8 mouse cellular contexts compared by ENCODE assay signal in the genomic region with DNA sequence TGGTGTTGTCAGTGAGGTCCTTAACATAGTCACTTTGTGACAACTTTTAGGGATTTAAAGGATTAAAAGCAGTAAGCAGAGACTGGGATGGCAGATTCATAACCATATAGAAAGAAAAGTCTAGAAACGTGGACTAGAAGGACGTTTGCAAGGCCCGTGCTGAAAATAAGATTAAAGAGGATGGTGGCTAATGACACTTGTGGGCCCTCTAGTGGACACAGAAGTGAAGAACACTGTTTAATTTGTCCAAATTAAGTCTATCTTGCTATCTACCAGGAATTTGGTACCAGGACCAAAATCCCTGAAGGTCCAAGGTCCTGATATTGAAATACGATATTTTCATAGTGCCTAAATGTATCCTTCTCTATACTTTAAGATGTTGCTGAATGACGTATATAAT. TPM values are rescaled to one million over a fixed set of nuclear protein-coding genes. Genes with fewer than 3 reads are reported as not detected.
A peak's percentile ranks its signal among the peaks of the same experiment; 100 is the strongest.
DNase-seq lines count a peak whose midpoint lies in the region; ATAC-seq and TF ChIP-seq lines count a peak whose summit lies in the region.

No protein-coding gene starts in this region.

- in situ Hi-C loops in Patski (cut with MboI; ENCODE audit: low pct_unique_long_range_greater_than_20kb): no loop called here

- no peak overlapping the region for H3K4me3 ChIP-seq in left cerebral cortex, adult 2 months
- no peak overlapping the region for H3K4me3 ChIP-seq in intestine, postnatal 0 days (ENCODE audit: low read depth, low read length)
- H3K4me3 ChIP-seq in midbrain, embryonic 12.5 days: no peak overlapping the region

- CTCF ChIA-PET in Patski (lab: Charles Lee): interaction anchor here (0.7 to 2.0 kb wide), 5 partner anchors 9 to 28 kb away, joined by 3 to 14 read pairs (median 3); no protein-coding TSS in a partner anchor

- H3K4me1 ChIP-seq in intestine, postnatal 0 days (replicated peaks; ENCODE audit: control insufficient read depth, insufficient read depth, low read length): 0 out of 2 replicates have a peak, but pooled peaks cover 7% of the 10 kb centered on the region
- peaks cover 19% of the 10 kb centered on the region for H3K4me1 ChIP-seq in midbrain, embryonic 12.5 days

- no peak for ATAC-seq in Patski
- ATAC-seq in erythroblast, adult 5-6 weeks (replicated peaks; ENCODE audit: low FRiP score, poor library complexity, severe bottlenecking): peak; percentile 61
- ATAC-seq in intestine, postnatal 0 days: no peak
- ATAC-seq in midbrain, embryonic 12.5 days (ENCODE audit: low FRiP score, low read depth): no peak

- TF ChIP-seq CTCF in left cerebral cortex, adult 2 months (IDR thresholded peaks at IDR 0.05): peak; percentile 84
- TF ChIP-seq CTCF in Patski (IDR thresholded peaks at IDR 0.05): peak; percentile 75
- peak; percentile 84 for TF ChIP-seq CTCF in intestine, postnatal 0 days (IDR thresholded peaks at IDR 0.05; ENCODE audit: low read depth)

- intact Hi-C loops in left cerebral cortex, adult 2 months (cut with DNase I): no loop called here
- intact Hi-C loops in left cerebral cortex, postnatal 36 days (cut with DNase I): no loop called here

- peak overlapping the region; percentile 33; the same call in 1 of the 2 replicates for H3K4me2 ChIP-seq in intestine, postnatal 0 days (replicated peaks; ENCODE audit: low read depth)
- peak overlapping the region; percentile 38 for H3K4me2 ChIP-seq in midbrain, embryonic 12.5 days (replicated peaks)

- no peak overlapping the region for H3K27ac ChIP-seq in left cerebral cortex, adult 2 months
- H3K27ac ChIP-seq in intestine, postnatal 0 days (ENCODE audit: low read depth, low read length): no peak overlapping the region
- no peak overlapping the region for H3K27ac ChIP-seq in midbrain, embryonic 12.5 days (replicated peaks)

- H3K27me3 ChIP-seq in Patski: no peaks in the 10 kb centered on the region
- H3K27me3 ChIP-seq in intestine, postnatal 0 days (replicated peaks; ENCODE audit: control insufficient read depth, insufficient read depth, low read length): no peaks in the 10 kb centered on the region
- 0 out of 2 replicates have a peak, but pooled peaks cover 2% of the 10 kb centered on the region for H3K27me3 ChIP-seq in midbrain, embryonic 12.5 days

- 4% methylated on average over 5 of the region's 5 CpGs for WGBS in intestine, postnatal 0 days
- WGBS in midbrain, embryonic 12.5 days: 4% methylated on average over 5 of the region's 5 CpGs

- H3K9ac ChIP-seq in intestine, postnatal 0 days (ENCODE audit: low read depth, low read length): no peak overlapping the region
- H3K9ac ChIP-seq in midbrain, embryonic 12.5 days (replicated peaks): peak overlapping the region; percentile 20; the same call in 1 of the 2 replicates

- H3K9me3 ChIP-seq in intestine, postnatal 0 days (ENCODE audit: control insufficient read depth): no peaks in the 10 kb centered on the region
- H3K9me3 ChIP-seq in midbrain, embryonic 12.5 days: no peaks in the 10 kb centered on the region

- no peak for DNase-seq in left cerebral cortex, adult 2 months (ENCODE audit: extremely low spot score in 1 of 2, low spot score in 2 of 2)
- no peak for DNase-seq in left cerebral cortex, postnatal 36 days (ENCODE audit: low spot score in 2 of 2)
- DNase-seq in Patski (ENCODE audit: low read depth, low spot score): no peak
- no peak for DNase-seq in right cerebral cortex, postnatal 25 days
- no peak for DNase-seq in gastrocnemius, postnatal 4 days (ENCODE audit: low spot score in 2 of 2)

- H3K36me3 ChIP-seq in intestine, postnatal 0 days (ENCODE audit: control insufficient read depth, insufficient read depth): no peaks in the 10 kb centered on the region
- H3K36me3 ChIP-seq in midbrain, embryonic 12.5 days: peaks cover 5% of the 10 kb centered on the region; the same call in 1 of the 2 replicates

- POLR2A ChIA-PET in Patski (lab: Charles Lee): no interaction called here

RNA-seq across cellular contexts. Expression of a gene that starts 2.4 kb away (rescaled TPM):
- 100 to 1,000 TPM; 156 to 177 TPM for total RNA-seq in left cerebral cortex, adult 2 months (2021)
- 100 to 1,000 TPM; 145 to 153 TPM for total RNA-seq in left cerebral cortex, postnatal 36 days (2021)
- 69.7 TPM for polyA plus RNA-seq in Patski (2021)
- total RNA-seq in erythroblast, adult 5-6 weeks (2015; ENCODE audit: low replicate concordance): 20.4 and 23.0 TPM in 2 replicates
- total RNA-seq in erythroblast, adult 5-6 weeks (2017; ENCODE audit: low replicate concordance): 53.6 and 106 TPM in 2 replicates
- 60.3 and 60.4 TPM in 2 replicates for polyA plus RNA-seq in intestine, postnatal 0 days (2015; fragmentation: Nextera tagmentation; extraction: Ambion mirVana)
- 75.9 and 78.2 TPM in 2 replicates for polyA plus RNA-seq in midbrain, embryonic 12.5 days (2016; fragmentation: Nextera tagmentation; extraction: Ambion mirVana)
- 10 to 100 TPM; 46.5 to 58.0 TPM for total RNA-seq in gastrocnemius, postnatal 4 days (2021)

RNA-seq across cellular contexts. Expression of a gene that starts 36.4 kb away (rescaled TPM):
- total RNA-seq in left cerebral cortex, adult 2 months (2021): 10 to 100 TPM; 47.9 to 54.5 TPM
- total RNA-seq in left cerebral cortex, postnatal 36 days (2021): 10 to 100 TPM; 44.0 to 47.2 TPM
- 0.05 TPM for polyA plus RNA-seq in Patski (2021)
- total RNA-seq in erythroblast, adult 5-6 weeks (2015; ENCODE audit: low replicate concordance): 0.77 and 3.1 TPM in 2 replicates
- 0.70 and 1.8 TPM in 2 replicates for total RNA-seq in erythroblast, adult 5-6 weeks (2017; ENCODE audit: low replicate concordance)
- 0.25 and 0.26 TPM in 2 replicates for polyA plus RNA-seq in intestine, postnatal 0 days (2015; fragmentation: Nextera tagmentation; extraction: Ambion mirVana)
- polyA plus RNA-seq in midbrain, embryonic 12.5 days (2016; fragmentation: Nextera tagmentation; extraction: Ambion mirVana): 0.77 and 0.93 TPM in 2 replicates
- total RNA-seq in gastrocnemius, postnatal 4 days (2021): under 1 TPM; 0.08 to 0.17 TPM

Comparison
In these comparisons a context has a peak if more than half of its experiments do, and no peak if none do; other contexts are left out.
1. RNA of a gene that starts 36.4 kb away (total RNA-seq): 47.9 to 54.5 TPM in left cerebral cortex, adult 2 months and 44.0 to 47.2 TPM in left cerebral cortex, postnatal 36 days; 0.70 to 3.1 TPM in erythroblast, adult 5-6 weeks and 0.08 to 0.17 TPM in gastrocnemius, postnatal 4 days; every median in the first group is over 10 times any median in the second.
2. Peak in every context shown above with its lines, with median percentiles within 50 percentile points of each other: CTCF ChIP-seq.